Mouse (Mus musculus): ENCODE measurements around the gene Rspo3.

- TF ChIP-seq CTCF (IDR thresholded peaks at IDR 0.05; ENCODE audit: low read depth, low read length) (no peak), POLR2A (IDR thresholded peaks at IDR 0.05; ENCODE audit: extremely low read depth, insufficient read depth, low read length) (no peak)
Measured at GRCm38 (mm10) chr10:29432935-29433453, 102.7 kb downstream of the Rspo3 start.
